Mouse (Mus musculus): ENCODE measurements around the gene Glt1d1. TPM values are rescaled to one million over a fixed set of nuclear protein-coding genes. Genes with fewer than 3 reads are reported as not detected.
"Not testable (repeated sequence)": the region's sequence is repeated elsewhere in the genome, so short reads cannot be mapped to it uniquely, and the experiment has no call there.

Gene Glt1d1
- total RNA-seq, 2 experiments from 2014 or later: 18.4 to 23.7 TPM

DNA sequence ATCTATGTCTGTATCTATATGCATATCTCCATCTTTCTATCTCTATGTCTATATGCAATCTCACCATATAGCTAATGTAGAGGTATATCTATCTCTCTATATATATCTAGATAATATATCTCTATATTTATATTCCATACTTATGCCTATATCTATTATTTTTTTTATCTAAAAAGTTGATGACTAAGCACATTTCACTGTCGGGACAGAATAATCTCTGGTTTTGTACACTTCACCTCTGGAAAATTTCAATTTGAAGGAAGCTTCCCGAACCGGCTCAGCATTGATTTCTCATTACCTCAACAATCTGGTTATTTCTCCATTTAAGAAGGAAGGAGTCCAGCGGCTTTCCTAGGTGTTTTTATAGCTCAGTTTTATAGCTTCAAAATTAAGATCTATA lies 64.5 kb downstream of the Glt1d1 start:
- DNase-seq (ENCODE audit: low spot score in 2 of 2): no peak

DNA sequence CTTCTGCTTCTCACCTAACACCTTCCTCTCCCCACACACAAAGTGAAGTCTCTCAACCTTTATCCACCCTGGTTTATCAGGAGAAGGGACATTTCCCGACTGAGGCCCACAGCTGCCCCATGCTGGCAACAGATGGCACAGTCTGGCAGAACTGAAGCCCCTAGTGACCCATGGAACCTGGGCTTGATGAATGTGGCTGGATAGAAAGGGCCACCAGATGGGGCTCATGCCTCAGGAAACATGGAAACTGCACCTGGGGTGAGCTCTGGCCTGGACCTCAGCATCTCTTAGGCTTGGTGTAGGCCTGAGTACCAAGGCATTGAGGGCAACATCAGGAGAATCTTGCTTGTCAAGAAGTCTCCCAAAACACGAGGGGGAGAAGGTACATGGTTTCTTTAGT lies 66.5 kb downstream of the Glt1d1 start:
- DNase-seq (ENCODE audit: low spot score in 2 of 2): no peak

DNA sequence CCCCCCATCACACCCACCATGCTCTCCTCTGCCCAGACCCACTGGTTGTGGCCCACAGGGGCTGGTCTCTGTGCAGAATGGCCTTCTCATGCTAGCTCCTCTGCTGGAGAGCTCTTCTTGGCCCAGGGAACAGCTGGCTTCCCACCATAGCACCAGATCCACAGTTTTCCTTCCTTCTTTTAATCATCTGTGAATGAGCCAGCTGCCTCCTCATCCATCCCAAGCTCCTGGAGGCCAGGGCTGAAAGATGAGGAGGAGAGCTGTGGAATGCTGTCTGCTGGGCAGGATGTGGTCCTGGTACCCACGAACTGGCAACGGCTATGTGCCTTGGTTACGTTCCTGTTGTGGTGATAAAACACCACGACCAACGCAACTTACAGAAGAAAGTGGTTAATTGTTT lies 67.6 kb downstream of the Glt1d1 start:
- no peak for DNase-seq (ENCODE audit: low spot score in 2 of 2)

DNA sequence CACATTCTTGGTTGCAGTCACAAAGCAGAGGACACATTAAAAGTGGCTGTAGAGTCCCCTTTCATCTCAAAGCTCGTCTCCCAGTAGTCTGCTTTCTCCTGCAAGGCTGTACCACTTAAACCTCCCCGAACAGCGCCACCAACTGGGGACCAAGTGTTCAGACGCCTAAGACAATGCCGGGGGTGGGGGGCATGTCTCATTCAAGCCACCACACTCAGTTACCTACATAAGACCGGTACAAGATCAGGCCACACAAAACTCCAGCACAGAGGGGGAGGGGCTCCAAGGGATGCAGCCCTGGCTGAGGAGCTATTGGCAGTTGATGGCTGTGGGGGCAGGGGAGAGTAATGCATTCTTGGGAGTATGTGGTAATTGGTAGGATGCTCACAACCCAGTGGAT lies 68.1 kb downstream of the Glt1d1 start:
- DNase-seq (ENCODE audit: low spot score in 2 of 2): no peak

DNA sequence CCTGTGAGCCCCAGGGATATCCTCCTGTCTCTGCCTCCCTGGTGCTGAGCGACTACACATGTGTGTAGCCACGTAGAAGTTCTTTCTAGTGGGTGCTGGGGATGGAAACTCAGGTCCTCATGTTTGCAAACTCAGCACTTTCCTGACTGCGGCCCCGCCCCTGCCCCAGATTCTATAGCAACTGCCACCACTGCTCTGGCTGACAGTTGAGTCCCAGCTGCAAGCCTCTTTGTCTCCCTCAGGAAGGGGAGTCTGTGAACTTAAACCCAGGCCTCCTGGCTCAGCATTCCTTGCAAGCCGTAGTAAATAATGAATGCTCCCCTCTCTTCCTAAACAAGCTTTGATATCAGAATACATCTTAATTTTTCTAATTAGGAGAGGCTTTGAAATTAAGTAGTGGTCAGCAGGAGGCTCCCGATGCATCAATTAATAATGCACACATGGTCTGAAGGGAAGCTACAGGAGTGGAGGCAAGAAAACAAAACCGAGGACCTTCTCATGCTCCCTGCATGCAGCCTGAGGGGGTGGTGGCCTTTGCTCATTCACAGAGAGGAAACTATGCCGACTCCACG lies 71.6 kb downstream of the Glt1d1 start:
- no peak for DNase-seq (ENCODE audit: low spot score in 2 of 2)

DNA sequence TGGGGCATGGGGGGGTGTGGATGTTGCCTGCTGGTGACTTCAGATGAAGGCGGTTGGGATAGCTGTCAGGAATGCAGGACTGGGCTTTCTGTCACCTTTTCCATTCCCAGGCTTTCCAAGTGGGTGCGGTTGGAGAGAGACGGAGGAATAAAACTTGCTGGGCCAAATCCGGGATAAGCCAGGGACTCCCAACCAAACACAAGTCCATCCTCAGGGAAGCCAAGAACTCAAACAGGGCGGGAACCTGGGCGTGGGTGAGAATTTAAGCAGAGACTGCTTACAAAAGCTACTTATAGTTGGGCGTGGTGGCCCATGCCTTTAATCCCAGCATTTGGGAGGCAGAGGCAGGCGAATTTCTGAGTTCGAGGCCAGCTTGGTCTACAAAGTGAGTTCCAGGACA lies 73.2 kb downstream of the Glt1d1 start:
- DNase-seq (ENCODE audit: low spot score in 2 of 2): no peak

DNA sequence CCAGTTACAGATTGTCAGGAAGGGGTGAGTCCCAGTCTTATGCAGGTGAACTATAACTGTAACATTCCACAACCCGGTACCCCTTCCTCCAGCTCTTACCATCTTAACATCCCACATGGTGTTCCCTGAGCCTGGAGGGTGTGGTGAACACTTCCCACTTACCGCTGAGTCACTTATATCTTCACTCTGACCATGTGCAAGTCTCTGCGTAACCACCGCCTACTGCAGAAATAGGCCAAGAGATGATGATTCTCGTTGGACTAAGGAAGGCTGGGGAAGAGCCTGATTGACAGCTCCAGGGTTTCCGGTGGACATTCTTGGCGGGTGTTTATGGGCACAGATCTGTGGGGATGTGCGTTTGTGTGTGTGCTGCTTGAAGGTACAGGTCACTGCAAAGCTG lies 73.9 kb downstream of the Glt1d1 start:
- no peak for DNase-seq (ENCODE audit: low spot score in 2 of 2)

DNA sequence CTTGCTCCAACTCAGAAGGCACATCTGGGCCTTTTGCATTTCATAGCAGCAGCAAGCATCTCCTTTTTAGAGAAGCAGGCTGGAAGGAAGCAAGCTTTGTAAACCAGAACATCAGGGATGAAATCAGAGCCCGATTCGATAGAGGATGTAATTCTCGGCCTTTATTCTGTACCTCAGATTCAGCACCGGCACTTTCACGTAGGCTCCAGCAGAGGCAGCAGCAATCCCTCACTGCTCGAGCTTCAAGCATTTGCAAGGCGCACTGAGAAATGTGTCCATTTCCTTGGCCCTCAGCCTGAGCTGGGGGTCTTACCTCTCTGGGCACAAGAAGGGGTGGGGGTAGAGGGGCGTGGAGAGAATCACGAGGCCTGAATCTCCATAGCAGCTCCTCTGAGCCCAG lies 76.1 kb downstream of the Glt1d1 start:
- DNase-seq (ENCODE audit: low spot score in 2 of 2): peak; percentile 13 to 39

DNA sequence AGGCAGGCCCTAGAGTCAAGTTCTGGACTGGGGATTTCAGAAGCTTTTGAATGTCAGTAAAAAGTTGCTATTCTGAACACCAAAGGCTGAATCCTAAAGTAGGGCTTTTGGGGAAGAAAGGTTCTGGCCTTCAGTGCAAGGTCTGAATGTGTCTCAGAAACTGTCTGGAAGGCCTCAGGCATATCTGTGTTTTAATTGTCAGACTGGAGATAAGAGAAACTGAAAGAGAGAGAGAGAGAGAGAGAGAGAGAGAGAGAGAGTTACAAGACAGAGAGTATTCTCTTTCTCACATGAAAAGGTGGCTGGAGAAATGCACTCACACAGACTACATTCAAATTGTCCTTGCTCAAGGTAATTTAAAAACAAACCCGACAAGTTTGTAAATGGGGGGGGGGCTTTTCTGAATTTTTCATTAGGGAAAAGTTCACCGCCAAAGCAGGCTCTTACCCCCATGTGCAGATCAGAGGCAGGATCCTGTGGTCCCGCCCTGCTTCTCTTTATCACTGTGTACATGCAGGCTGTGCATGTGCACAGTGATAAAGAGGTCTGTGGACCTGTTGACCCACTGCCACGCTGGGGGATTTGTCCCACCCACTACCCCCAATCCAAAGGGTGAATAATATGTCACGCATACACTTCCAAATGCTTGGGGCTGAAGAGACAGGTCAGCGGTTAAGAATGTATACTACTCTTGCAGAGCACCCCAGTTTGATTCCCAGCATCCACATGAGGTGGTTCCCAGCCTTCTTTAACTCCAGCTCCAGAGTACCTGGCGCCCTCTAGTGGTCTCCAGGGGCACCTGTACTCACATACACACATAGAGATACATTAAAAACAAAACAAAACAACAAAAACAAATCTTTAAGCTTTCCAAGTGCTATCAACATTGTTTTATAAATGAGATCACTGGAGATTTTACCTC lies 83.0 kb downstream of the Glt1d1 start:
- DNase-seq (ENCODE audit: low spot score in 2 of 2): no peak

DNA sequence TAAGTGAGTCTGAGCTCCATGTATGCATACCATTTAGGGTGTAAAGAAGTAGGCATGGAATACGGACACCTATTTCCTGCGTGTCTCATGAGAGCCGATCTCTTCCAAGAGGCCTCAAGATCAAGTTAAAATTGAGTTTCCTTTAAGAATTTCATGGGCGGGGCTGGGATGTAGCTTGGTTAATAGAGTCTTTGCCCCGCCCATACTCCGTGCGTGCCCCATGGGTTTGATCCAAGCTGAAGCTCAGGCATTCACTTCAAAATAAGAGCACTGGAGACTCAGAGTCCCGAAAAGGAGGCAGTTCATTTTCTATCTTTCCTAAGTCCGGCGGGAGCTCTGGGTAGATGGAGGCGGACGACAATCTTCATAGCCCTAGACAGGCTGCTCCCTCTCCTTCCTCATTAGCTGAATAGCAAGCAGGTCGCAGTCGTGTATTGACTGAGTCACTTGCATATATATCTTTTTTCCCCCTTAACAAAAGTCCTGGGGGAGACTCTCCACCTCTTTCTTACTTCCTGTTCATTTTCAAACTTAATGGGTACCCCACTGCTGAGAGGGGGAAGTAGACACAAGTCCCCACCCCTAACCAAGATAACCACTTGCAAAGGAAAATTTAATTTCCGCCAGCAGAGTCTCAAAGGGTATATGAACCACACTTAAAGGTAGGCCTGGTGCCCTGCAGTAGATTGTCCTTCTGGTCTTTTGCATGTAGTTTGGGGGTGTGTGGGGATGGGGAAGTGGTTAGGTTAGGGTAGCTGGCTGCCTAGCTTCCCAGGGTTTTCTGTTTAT lies 88.7 kb downstream of the Glt1d1 start:
- DNase-seq (ENCODE audit: low spot score in 2 of 2): no peak

DNA sequence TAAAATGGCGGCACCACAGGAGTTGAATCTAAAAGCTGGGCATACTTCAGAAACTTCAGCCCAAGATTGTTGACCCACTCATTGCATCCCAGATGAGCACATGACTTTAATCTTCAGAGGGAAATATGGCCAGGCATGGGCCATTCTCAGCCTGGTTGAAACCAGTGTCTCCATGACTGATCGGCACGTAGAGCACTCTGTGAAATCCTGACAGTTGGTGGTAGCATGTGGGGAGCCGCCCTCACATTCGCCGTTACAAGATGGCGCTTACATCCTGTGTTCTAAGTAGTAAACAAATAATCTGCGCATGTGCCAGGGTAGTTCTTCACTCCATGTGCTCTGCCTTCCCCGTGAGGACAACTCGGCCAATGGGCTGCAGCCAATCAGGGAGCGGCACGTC lies 90.1 kb downstream of the Glt1d1 start:
- DNase-seq (ENCODE audit: low spot score in 2 of 2): peak; percentile 28 to 84

DNA sequence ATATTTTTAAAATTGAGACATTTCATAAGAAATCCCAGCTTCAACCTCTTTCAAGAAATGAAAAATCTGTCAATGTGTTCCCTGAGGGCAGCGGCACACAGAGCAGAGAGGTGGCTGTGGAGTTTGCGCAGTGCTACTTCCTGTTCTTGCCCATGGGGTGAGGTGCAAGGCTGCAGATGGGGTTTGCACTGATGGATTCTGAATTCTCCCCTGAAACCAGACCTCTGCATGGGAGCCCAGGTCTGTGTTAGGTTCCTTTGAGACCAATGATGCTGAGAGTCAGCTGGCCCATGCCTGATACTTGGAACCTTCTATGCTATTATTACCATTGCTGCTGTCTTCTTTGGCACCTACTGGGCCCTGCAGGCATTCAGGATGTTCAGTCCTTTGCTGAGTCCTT lies 98.3 kb downstream of the Glt1d1 start:
- DNase-seq (ENCODE audit: low spot score in 2 of 2): no peak

DNA sequence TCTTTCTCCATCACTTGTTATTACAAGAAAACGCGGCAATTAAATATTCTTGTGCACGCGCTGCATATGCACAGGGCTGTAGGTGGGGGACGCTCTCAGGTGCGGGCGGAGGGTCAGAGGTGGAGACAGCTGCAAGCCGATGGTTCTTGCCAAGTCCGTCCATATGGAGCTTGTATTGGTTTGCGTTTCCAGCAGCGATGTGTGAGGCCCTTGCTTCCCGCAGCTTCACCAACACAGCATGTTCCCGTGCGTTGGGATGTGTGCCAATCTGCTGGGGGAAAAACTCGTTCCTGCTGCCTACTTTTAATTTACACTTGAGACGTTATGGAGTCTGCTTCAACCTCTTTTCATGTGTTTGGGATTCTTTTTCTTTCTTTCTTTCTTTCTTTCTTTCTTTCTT lies 109.3 kb downstream of the Glt1d1 start:
- DNase-seq (ENCODE audit: low spot score in 2 of 2): peak; percentile 52 to 71

DNA sequence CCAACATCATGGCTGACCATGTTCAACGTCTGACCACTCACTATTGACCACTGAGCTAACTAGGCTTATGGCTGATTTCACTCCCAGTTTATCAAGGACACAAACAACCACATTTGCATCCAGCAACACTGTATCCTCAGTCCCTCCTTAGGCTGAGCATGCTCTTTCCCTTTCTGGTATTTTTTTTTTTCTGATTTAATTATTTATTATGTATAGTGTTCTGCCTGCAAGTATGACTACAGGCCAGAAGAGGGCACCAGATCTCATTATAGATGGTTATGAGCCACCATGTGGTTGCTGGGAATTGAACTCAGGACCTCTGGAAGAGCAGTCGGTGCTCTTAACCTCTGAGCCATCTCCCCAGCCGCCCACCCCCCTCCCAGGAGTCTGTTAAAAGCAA lies 117.5 kb downstream of the Glt1d1 start:
- not testable (repeated sequence) for DNase-seq (ENCODE audit: low spot score in 2 of 2)

DNA sequence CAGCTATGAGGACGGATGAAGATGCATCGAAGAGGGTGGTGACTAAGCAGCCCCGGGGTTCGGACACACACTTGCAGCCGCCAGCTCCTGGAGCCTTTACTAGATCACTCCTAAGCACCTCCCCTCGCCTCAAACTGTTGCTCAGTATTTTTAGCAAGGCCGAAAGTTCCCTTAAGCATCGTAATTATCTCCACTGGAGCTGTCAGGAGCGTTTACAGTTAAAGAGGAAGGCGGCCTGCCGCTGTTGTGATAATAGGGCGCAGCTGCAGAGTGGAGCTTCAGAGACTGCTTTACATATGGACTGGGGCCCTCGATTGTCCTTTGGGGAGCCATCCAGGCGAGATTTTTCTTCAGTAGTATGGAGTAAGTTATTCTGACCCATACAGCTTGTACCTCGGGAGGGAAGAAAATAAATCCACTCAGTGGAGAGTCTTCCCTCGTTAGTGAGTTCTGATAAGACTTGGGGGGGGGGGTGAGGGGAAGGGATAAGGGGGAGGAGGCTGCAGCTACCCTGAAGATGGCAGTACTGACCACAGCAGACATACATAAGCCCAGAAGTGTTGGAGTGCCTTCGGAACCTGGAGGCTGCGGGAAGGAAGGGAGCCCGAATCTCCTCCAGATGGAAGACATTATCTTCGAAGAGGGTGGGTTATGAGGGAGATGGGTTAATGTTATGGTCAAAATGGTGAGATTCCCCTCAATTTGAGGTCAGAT lies 119.4 kb downstream of the Glt1d1 start:
- no peak for DNase-seq (ENCODE audit: low spot score in 2 of 2)

DNA sequence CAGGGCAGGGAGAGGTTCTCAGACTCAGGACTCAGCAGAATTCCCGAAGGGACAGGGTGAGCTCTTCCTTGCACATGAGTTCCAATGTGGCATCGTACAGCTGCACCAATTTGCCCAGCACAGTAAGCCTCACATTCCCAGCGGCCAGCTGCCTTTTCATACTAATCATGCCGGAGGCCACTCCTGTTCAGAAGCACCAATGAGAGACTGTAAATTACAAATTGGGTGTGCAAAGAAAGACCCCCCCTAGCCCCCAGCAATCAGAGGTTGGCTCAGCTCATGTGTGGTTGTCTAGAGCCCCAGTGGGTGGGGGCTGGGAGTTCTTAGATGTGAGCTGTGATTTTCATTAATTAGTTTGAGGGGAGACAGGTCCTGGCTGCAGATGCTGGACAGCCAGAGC lies 123.5 kb downstream of the Glt1d1 start:
- DNase-seq (ENCODE audit: low spot score in 2 of 2): no peak

DNA sequence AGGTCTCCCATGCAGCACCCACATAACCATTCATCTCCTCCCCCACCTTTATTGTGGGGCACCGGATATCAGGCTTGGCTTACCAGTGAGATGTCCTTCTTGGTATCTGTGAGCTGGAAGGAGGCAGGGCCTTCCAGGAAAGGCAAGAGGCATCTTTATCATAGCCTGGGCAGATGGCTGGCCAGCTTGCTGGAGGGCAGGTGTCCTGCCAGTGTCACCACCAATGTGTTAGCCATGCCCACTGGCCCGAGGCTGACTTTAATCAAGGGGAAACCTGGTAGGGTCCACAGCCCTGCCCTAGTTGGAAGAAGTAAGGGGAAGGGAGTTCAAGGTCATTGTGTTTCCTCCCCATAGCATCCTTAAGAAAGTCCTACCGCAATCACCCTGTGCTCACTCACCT lies 123.9 kb downstream of the Glt1d1 start:
- DNase-seq (ENCODE audit: low spot score in 2 of 2): no peak

DNA sequence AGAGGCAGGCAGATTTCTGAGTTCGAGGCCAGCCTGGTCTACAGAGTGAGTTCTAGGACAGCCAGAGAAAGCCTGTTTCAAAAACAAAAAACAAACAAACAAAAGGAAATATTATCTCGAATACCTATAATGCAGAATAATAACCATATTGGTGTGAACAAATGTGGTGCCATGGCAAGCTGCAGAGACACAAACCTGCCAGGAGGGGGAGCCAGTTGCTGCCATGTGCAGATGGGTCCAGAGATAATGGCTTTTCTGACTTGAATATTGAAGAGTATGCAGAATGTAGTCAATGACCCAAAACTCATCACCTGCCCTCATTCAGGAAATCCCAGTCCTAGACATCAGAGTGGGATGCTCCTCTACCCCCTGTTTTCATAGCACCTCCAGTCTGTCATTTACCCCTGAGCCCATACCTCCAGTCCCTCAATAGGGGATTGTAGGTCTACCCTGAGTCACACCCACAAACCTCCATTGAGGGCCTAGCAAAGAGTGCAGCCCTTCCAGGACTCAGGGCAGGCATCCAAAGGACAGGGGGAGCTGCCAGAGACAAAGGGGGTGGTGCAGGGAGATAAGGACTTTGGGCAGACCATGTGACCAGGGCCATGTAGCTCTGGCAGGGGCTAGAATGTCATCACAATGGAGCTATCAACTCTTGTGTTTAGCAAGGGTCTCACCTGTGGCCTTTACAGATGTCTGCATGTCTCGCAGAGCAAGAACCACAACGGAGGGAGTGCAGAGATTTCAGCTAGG lies 124.8 kb downstream of the Glt1d1 start:
- peak in 1 of 2 experiments; percentile 8 for DNase-seq (ENCODE audit: low spot score in 2 of 2)

DNA sequence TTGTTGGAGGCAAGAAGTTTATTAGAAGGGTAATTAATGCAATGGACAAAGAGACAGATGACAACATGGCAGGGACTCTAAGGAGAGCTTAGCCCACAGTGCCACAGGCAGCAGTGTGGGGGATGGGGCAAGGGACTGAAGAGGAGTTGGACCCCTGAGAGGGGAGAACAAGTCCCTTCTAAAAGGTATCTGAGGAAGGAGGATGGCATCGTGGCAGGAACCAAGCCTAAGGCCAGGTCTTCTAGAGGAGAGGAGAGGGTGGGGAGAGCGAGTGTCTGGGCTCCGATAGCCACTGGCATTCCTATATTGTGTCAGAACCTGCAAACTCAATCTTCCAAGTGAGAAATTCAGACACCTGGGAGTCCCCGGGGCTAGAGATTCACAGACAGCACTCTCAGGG lies 126.5 kb downstream of the Glt1d1 start:
- DNase-seq (ENCODE audit: low spot score in 2 of 2): no peak

Measured in layer of hippocampus, adult 18-20 months (tissue).